Mouse (Mus musculus) small intestine, adult 2 months (tissue): ENCODE results near the gene Acad8.

Experiments
- CTCF ChIP-seq: fragments of 200-500 bp; IDR thresholded peaks from 2 replicates; pipeline ENCODE4 v1.5.1; 2012; ENCODE audit warnings: low read depth, mild to moderate bottlenecking, control low read depth, inconsistent platforms, low read length, moderate library complexity, mixed read lengths; ENCODE audit not compliant: insufficient replicate concordance, insufficient read length; ENCODE audit errors: extremely low read depth
- POLR2A ChIP-seq: fragments of 200-500 bp; IDR thresholded peaks from 2 replicates; pipeline ENCODE4 v1.6.1; 2012; ENCODE audit warnings: low read depth, mild to moderate bottlenecking, control low read depth, inconsistent platforms, low read length, moderate library complexity

- TF ChIP-seq CTCF: no peak
- TF ChIP-seq POLR2A: no peak
These were observed 5.5 kb downstream of the Acad8 start for GRCm38 (mm10) chr9:26993900-26994299.
